Mouse (Mus musculus) liver, embryonic 12.5 days (tissue): Measurements from ENCODE around the gene Timp3. TPM values are rescaled to one million over a fixed set of nuclear protein-coding genes. Genes with fewer than 3 reads are reported as not detected.

Source experiments
- ATAC-seq: fragments of 200-750 bp; cut with Nextera tagmentation; 2 replicates; pipeline ENCODE4 v1.8.0; 2017; ENCODE audit warnings: moderate number of reproducible peaks, mild to moderate bottlenecking, moderate library complexity
- H3K27ac ChIP-seq: fragments of 300-500 bp; sonication (generic); 2 replicates; pipeline ENCODE4 v1.5.1; 2016; ENCODE audit warnings: mild to moderate bottlenecking
- H3K27me3 ChIP-seq: fragments of 300-500 bp; sonication (generic); replicated peaks from 2 replicates; pipeline ENCODE4 v1.6.1; 2016; ENCODE audit warnings: mild to moderate bottlenecking, moderate library complexity
- H3K36me3 ChIP-seq: fragments of 300-500 bp; sonication (generic); 2 replicates; pipeline ENCODE4 v1.6.1; 2016; ENCODE audit warnings: mild to moderate bottlenecking, moderate library complexity
- H3K4me1 ChIP-seq: fragments of 300-500 bp; sonication (generic); 2 replicates; pipeline ENCODE4 v1.6.1; 2016
- H3K4me2 ChIP-seq: fragments of 300-500 bp; sonication (generic); 2 replicates; pipeline ENCODE4 v1.6.1; 2016; ENCODE audit warnings: mild to moderate bottlenecking, moderate library complexity
- H3K4me3 ChIP-seq: fragments of 300-500 bp; sonication (generic); 2 replicates; pipeline ENCODE4 v1.5.1; 2016; ENCODE audit warnings: mild to moderate bottlenecking, moderate library complexity
- H3K9ac ChIP-seq: fragments of 300-500 bp; sonication (generic); 2 replicates; pipeline ENCODE4 v1.6.1; 2016; ENCODE audit warnings: mild to moderate bottlenecking, moderate library complexity
- H3K9me3 ChIP-seq: fragments of 300-500 bp; sonication (generic); replicated peaks from 2 replicates; pipeline ENCODE4 v1.6.1; 2016; ENCODE audit warnings: mild to moderate bottlenecking, moderate library complexity
- WGBS: fragments of 180-500 bp; shearing (Covaris S2); methylation state at CpG from one replicate; pipeline ENCODE4 v1.1.7; 2016; ENCODE audit not compliant: insufficient replicate concordance; 5-methylcytosine and 5-hydroxymethylcytosine counted together
- polyA plus RNA-seq: library from polyadenylated mRNA; unstranded; fragments of >200 nt; fragmentation: Nextera tagmentation; extraction: Ambion mirVana; gene quantifications from 2 replicates; pipeline ENCODE4 v1.2.1, GENCODE M21; 2016

Gene Timp3
- polyA plus RNA-seq, 1 experiment from 2014 or later, result 17.0 TPM

DNA sequence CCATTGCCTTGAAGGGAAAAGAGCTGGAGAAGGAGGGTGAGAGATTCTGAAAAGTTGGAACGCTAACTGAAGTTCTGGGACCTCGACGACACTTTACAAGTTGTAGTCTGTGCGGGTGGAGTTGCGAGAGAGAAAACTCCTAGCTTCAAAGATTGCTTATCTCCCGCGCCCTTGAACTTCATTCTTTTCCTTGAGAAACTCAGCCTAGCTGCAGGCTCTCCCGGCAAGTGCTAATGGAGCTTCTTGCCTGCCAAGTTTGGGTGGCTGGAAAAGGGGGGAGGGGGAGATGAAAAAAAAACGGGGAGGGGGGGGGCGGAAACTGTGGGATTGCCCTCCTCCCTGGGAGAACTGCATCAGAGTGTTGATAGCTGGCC, 932 bp downstream of the Timp3 start:
- H3K9me3 ChIP-seq, result no peaks in the 10 kb centered on the region
- peaks cover 36% of the 10 kb centered on the region for H3K4me1 ChIP-seq
- no peak overlapping the region for H3K27ac ChIP-seq
- H3K36me3 ChIP-seq, result no peaks in the 10 kb centered on the region
- no peak for ATAC-seq
- peaks cover 59% of the 10 kb centered on the region for H3K27me3 ChIP-seq
- WGBS, result 4% methylated on average over 10 of the region's 10 CpGs
- peak overlapping the region; percentile 86 for H3K4me2 ChIP-seq
- peak overlapping the region; percentile 56 for H3K4me3 ChIP-seq
- peak overlapping the region; percentile 61 for H3K9ac ChIP-seq

DNA sequence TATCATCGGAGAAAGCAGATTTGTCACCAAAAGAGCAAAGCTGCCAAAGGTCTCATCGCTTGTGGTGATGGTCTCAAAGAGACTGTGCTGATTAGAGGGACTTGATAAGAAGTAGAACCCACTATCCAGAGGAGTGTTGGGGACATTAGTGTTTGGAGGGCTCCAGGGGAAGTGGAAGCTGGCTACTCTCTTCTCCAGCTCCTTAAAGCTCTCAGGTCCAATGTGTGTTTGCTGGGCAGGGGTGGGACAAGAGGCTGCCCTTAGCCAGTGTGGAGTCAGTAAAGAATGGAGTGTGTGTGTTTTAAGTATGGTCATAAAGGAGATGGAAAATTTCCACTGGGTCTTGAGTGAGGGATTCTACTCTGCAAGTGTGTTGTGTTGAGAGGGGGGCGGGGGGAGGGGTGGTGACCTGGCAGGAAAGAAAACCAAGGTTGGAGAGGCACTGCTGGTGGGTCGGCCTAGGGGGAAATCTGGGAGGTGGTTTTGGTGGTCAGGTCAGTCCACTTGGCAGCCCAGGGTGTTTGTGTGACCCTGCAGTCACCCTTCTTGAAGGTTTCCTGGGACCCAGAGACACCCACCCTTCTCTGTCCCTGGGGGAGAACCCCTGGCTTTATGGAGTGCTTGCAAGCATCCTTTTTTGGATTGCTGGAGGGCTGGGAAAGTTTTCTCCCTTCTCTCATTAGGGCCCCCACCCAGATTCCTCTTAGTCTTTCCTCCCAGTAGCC, 1.6 kb downstream of the Timp3 start:
- Histone ChIP-seq H3K9ac (no peak overlapping the region), H3K4me1 (peaks cover 36% of the 10 kb centered on the region), H3K27ac (peak overlapping the region; percentile 24; the same call in 1 of the 2 replicates), H3K36me3 (no peaks in the 10 kb centered on the region), H3K4me3 (peak overlapping the region; percentile 56), H3K9me3 (no peaks in the 10 kb centered on the region), H3K27me3 (peaks cover 56% of the 10 kb centered on the region), H3K4me2 (peak overlapping the region; percentile 86)
- 15% methylated on average over 4 of the region's 4 CpGs for WGBS
- no peak for ATAC-seq

DNA sequence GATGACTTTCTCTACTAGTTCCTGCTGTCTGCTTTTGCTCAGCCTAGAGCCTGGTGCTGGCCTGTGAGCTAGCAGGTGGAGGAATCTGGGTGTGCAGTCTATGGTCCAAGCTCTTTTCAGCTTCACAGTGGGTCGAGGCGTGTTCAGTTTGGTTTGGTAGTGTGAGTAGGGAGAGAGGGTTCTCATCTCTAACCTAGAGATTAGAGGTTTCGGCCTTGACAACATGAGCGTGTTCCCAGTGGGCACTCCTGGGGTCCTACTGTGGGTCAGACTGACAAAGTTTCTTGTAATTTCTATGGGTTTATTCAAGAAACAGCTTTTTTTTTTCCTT, 2.1 kb downstream of the Timp3 start:
- Histone ChIP-seq H3K4me2 (peak overlapping the region; percentile 86), H3K36me3 (no peaks in the 10 kb centered on the region), H3K4me1 (peaks cover 36% of the 10 kb centered on the region), H3K27me3 (peaks cover 51% of the 10 kb centered on the region), H3K27ac (peak overlapping the region; percentile 24; the same call in 1 of the 2 replicates), H3K9ac (no peak overlapping the region), H3K4me3 (0 out of 2 replicates have a peak overlapping the region, but pooled peaks have one; percentile 56), H3K9me3 (no peaks in the 10 kb centered on the region)
- ATAC-seq, result no peak
- 68% methylated on average over 4 of the region's 4 CpGs for WGBS

DNA sequence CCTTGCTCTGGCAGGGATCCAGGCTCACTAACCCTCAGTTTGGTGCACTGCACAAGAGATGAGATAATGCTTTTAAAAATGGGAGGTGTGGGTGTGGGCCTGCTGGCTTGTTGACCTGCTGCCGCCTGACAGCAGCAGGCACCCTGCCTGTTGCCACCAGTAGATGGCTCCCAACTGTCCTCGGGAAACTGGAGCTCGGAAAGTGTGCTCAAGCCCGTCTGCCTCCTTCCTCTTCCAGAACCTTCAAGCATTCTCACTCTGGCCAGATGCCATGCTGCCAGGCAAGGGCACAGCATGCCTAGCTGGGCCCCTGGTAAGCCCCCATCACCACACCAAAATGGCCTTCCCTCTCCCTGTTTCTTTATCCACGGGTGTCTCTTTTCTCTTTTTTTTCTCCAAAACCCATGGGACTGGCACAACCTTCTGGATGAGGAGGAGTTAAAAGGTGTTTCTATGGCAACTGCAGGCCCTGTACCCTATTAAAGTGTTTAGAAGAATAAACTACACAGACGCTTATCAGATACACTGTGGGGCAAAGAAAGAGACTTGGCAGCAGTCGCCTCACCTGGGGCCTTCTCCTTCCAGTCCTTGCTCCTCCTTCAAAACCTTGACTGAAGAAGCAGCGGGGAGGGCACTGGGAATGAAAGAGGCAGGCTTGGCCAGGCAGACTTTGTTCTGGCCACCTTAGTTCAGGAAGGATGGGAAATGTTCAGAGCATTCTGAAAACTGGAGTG, 2.8 kb downstream of the Timp3 start:
- peak overlapping the region; percentile 86; the same call in 1 of the 2 replicates for H3K4me2 ChIP-seq
- peaks cover 36% of the 10 kb centered on the region for H3K4me1 ChIP-seq
- peaks cover 44% of the 10 kb centered on the region for H3K27me3 ChIP-seq
- 0 out of 2 replicates have a peak overlapping the region, but pooled peaks have one; percentile 22 for H3K9ac ChIP-seq
- 0 out of 2 replicates have a peak overlapping the region, but pooled peaks have one; percentile 56 for H3K4me3 ChIP-seq
- no peaks in the 10 kb centered on the region for H3K36me3 ChIP-seq
- H3K27ac ChIP-seq, result no peak overlapping the region
- H3K9me3 ChIP-seq, result no peaks in the 10 kb centered on the region
- 32% methylated on average over 8 of the region's 8 CpGs for WGBS
- ATAC-seq, result peak; percentile 82

DNA sequence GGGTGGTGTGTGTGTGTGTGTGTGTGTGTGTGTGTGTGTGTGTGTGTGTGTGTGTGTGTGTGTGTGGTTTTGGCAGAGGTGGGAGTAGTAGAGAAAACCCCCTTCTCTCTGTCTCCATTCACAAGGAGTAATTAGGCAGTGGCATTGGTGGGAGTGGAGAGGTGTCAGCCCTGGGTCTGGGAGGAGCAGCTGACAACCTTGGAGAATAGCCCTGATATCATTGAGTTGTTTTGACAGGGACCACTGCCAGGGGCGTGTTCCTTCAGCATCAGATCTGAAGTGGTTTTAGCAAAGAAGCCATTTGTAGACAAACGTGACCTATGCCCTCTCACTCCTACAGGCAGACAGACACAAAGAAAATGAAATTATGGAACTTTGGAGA, 3.3 kb downstream of the Timp3 start:
- H3K4me2 ChIP-seq, result 0 out of 2 replicates have a peak overlapping the region, but pooled peaks have one; percentile 23
- 52% methylated on average over 2 of the region's 2 CpGs for WGBS

DNA sequence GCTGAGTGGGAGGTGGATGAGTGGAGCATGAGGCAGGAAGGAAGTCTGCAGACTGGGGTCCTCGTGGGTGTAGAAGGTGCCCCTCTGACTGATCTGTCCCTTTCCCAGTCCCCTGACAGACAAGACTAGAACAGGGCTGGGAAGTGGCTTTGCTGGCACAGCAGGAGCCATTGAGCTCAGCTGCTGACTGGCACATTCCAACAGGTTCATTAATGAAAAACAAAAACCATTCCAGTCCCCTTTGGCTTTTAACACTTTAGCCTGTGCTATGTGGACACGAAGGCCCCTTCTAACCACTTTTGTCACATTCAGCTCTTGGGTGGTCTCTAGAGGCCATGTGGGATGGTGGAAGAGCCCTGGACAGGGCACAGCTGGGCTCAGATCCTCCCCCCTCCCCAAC, 4.4 kb downstream of the Timp3 start:
- peaks cover 28% of the 10 kb centered on the region for H3K27me3 ChIP-seq
- no peak for ATAC-seq
- no peaks in the 10 kb centered on the region for H3K36me3 ChIP-seq
- no peak overlapping the region for H3K27ac ChIP-seq
- H3K4me1 ChIP-seq, result peaks cover 36% of the 10 kb centered on the region
- no peaks in the 10 kb centered on the region for H3K9me3 ChIP-seq
- H3K4me3 ChIP-seq, result no peak overlapping the region
- H3K4me2 ChIP-seq, result no peak overlapping the region
- WGBS, result 13% methylated on average over 2 of the region's 2 CpGs
- no peak overlapping the region for H3K9ac ChIP-seq

More for the DNA sequence above, 3.3 kb downstream of the Timp3 start:
- H3K4me1 ChIP-seq, result peaks cover 36% of the 10 kb centered on the region
- H3K9ac ChIP-seq, result no peak overlapping the region
- H3K4me3 ChIP-seq, result no peak overlapping the region
- H3K9me3 ChIP-seq, result no peaks in the 10 kb centered on the region
- peaks cover 39% of the 10 kb centered on the region for H3K27me3 ChIP-seq
- ATAC-seq, result no peak
- H3K27ac ChIP-seq, result no peak overlapping the region
- H3K36me3 ChIP-seq, result no peaks in the 10 kb centered on the region

DNA sequence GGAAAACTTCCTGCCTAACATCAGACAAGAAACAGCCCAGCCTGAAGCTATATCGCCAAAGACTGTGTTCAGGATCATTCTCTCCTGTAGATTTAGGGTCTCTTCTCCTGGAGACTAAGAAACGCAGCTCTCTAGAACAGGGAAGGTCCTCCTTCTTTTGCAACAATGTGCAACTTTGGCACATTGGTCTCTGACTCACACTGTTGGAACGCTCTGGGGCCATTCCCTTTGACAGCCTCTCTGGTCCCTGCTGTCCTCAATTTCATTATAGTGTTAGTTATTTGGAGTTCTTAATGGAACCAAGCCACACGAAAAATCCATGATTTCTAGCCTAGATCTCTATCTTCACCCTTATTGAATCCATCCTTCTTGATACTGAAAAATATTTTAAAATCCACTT, 7.1 kb downstream of the Timp3 start:
- Histone ChIP-seq H3K27me3 (peaks cover 1% of the 10 kb centered on the region), H3K36me3 (no peaks in the 10 kb centered on the region), H3K4me2 (no peak overlapping the region), H3K9ac (no peak overlapping the region), H3K4me3 (no peak overlapping the region), H3K4me1 (peaks cover 14% of the 10 kb centered on the region), H3K9me3 (no peaks in the 10 kb centered on the region), H3K27ac (no peak overlapping the region)
- no peak for ATAC-seq
- 66% methylated on average over 4 of the region's 4 CpGs for WGBS

DNA sequence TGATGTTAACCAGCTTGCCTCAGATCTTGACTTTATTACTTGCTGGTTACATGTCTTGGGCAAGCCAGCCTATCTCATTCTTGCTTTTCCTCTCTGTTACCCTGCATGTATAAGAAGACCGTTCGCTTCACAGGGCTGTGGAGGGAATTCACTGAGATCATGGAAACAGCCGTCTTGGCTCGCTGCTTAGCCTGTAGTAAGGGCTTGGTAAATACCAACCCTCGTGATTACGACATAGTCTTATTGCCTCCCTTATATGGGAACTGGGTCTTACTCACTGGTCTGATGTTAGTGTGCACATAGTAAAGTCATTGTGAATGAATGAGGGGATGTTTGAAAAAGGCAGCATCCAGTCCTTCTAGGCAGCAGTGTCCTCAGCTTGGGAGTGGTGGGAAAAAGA, 10.4 kb downstream of the Timp3 start:
- Histone ChIP-seq H3K4me2 (no peak overlapping the region), H3K9ac (no peak overlapping the region), H3K9me3 (no peaks in the 10 kb centered on the region), H3K36me3 (no peaks in the 10 kb centered on the region), H3K27ac (no peak overlapping the region), H3K4me1 (no peaks in the 10 kb centered on the region; the same call in 1 of the 2 replicates), H3K4me3 (no peak overlapping the region), H3K27me3 (no peaks in the 10 kb centered on the region)
- WGBS, result 64% methylated on average over 6 of the region's 6 CpGs
- no peak for ATAC-seq

DNA sequence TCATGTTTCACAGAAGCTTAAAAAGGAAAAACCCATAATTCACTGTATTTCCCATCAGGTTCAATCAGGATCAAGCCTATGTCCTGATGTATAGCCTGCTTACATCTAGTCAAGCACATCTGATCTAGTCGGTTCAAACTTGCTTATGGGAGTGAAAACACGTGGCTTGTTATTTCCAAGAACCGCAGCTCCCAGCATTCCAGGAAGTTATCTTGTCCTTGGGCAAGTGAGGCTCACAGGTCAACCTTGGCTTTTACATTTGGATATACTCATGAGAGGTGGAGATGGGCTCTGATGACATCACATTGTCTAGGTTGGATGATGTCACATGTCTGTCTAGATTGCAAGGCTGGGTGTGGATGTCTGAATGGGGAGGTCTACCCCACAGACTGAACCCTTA, 12.8 kb downstream of the Timp3 start:
- H3K27ac ChIP-seq, result no peak overlapping the region

DNA sequence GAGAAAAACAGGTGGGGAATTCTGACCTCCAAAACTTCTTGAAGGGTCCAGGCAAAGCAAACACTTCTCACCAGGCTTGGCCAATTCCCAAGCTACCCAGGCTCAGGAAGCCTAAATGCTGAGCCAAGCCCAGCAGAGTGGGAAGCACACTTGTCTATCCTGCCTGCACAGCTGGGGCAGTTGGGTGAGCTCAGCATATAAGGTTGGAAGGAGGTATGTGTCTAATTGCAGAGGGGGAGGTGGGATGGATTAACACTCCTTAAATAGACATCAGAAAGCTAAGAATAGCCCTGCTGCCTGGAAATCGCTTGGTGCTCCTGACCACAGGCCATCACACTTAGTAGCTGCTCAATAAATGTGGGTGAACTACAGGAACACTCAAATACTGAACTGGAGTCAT, 13.3 kb downstream of the Timp3 start:
- ATAC-seq, result no peak
- Histone ChIP-seq H3K9me3 (no peaks in the 10 kb centered on the region), H3K4me3 (no peak overlapping the region), H3K9ac (no peak overlapping the region), H3K36me3 (no peaks in the 10 kb centered on the region), H3K27ac (no peak overlapping the region), H3K4me2 (no peak overlapping the region), H3K4me1 (no peaks in the 10 kb centered on the region; the same call in 1 of the 2 replicates), H3K27me3 (no peaks in the 10 kb centered on the region)
- WGBS, result 59% methylated on average over 1 of the region's 1 CpGs

More for the DNA sequence above, 12.8 kb downstream of the Timp3 start:
- no peaks in the 10 kb centered on the region; the same call in 1 of the 2 replicates for H3K4me1 ChIP-seq
- H3K27me3 ChIP-seq, result no peaks in the 10 kb centered on the region
- H3K4me2 ChIP-seq, result no peak overlapping the region
- H3K9me3 ChIP-seq, result no peaks in the 10 kb centered on the region
- no peak for ATAC-seq
- H3K36me3 ChIP-seq, result no peaks in the 10 kb centered on the region
- 74% methylated on average over 3 of the region's 3 CpGs for WGBS
- no peak overlapping the region for H3K4me3 ChIP-seq
- H3K9ac ChIP-seq, result no peak overlapping the region

DNA sequence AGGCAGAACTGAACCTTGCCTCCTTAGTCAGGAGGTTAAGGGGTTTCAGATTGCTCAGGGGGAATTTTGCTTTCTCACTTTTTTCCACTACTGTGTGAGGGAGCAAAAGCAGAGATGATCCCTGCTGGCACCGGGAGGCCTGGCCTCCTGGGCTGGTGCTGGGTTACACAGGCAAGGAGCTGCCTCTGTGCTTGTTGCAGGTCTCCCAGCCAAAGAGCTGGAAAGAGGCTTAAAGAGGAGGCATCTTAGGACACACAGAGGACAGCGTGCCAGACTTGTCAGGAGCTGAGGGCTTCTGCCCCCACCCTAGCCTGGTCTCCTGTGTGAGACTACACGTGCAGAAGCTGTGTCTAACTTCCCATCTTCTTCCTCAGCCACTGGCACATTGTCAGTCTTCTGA, 15.3 kb downstream of the Timp3 start:
- Histone ChIP-seq H3K36me3 (no peaks in the 10 kb centered on the region), H3K4me3 (no peak overlapping the region), H3K27ac (no peak overlapping the region), H3K9me3 (no peaks in the 10 kb centered on the region), H3K27me3 (no peaks in the 10 kb centered on the region), H3K4me2 (no peak overlapping the region), H3K4me1 (no peaks in the 10 kb centered on the region; the same call in 1 of the 2 replicates), H3K9ac (no peak overlapping the region)
- ATAC-seq, result no peak
- WGBS, result 54% methylated on average over 3 of the region's 3 CpGs

DNA sequence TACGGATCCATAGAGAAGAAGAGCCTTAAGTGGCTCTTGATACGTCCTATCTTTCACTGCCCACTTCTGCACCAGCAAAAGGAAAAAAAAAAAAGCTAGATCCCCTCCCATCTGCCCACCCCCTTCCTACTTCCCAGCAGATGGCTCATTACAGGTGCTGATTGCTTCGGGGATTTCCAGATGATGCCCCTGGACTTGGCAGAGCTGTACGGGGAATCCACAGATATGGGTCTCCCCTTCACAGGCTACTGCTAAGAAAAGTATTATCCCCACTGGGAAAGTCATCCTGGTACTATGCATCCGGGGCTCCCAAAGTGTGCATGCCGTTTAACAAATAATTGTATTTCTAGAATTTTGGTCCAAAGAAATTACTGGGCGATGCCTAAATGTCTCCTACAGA, 17.5 kb downstream of the Timp3 start:
- H3K9ac ChIP-seq, result no peak overlapping the region
- 69% methylated on average over 7 of the region's 7 CpGs for WGBS
- no peaks in the 10 kb centered on the region for H3K36me3 ChIP-seq
- no peak overlapping the region for H3K27ac ChIP-seq
- H3K4me3 ChIP-seq, result no peak overlapping the region
- H3K4me1 ChIP-seq, result no peaks in the 10 kb centered on the region; the same call in 1 of the 2 replicates
- no peaks in the 10 kb centered on the region for H3K9me3 ChIP-seq
- no peak overlapping the region for H3K4me2 ChIP-seq
- ATAC-seq, result no peak
- no peaks in the 10 kb centered on the region for H3K27me3 ChIP-seq
